Mouse (Mus musculus): ENCODE measurements at regions not wholly inside any gene's neighbourhood (a gene's known extent, or its start where the extent isn't known, plus 50 kb on each side); places are given as distances from the start of the nearest gene placed in this dataset.

GRCm38 (mm10) chr16:66013608-66014007, 198.6 kb downstream of the Vgll3 start:
- H3K27me3 ChIP-seq (ENCODE audit: control insufficient read depth, insufficient read depth, low read length) = no peaks in the 10 kb centered on the region
- DNase-seq (ENCODE audit: low read depth in 3 of 3, low spot score in 3 of 3) = no peak
- H3K36me3 ChIP-seq (replicated peaks; ENCODE audit: control insufficient read depth, insufficient read depth, low read depth) = no peaks in the 10 kb centered on the region
- H3K9ac ChIP-seq (replicated peaks) = no peak overlapping the region
- no peak overlapping the region for H3K4me3 ChIP-seq (ENCODE audit: insufficient read depth in 1 of 2, low read depth in 2 of 2, low read length in 2 of 2)
- TF ChIP-seq CTCF (IDR thresholded peaks at IDR 0.05; ENCODE audit: low read depth) (peak; percentile 4; the same call in 1 of the 2 replicates), EP300 (IDR thresholded peaks at IDR 0.05; ENCODE audit: low read depth) (no peak)
- WGBS (ENCODE audit: insufficient replicate concordance) = 8% methylated on average over 2 of the region's 2 CpGs
- H3K9me3 ChIP-seq (ENCODE audit: control insufficient read depth, low read length) = no peaks in the 10 kb centered on the region
- H3K4me1 ChIP-seq (replicated peaks; ENCODE audit: control insufficient read depth in 2 of 2, insufficient read depth in 2 of 2, low read length in 1 of 2) = no peaks in the 10 kb centered on the region
- ATAC-seq (ENCODE audit: insufficient read depth) = no peak
- H3K4me2 ChIP-seq (ENCODE audit: low read depth) = no peak overlapping the region
- no peak overlapping the region for H3K27ac ChIP-seq

- TF ChIP-seq EP300 (IDR thresholded peaks at IDR 0.05; ENCODE audit: low read depth) (no peak), CTCF (IDR thresholded peaks at IDR 0.05; ENCODE audit: low read depth) (no peak)
- Histone ChIP-seq H3K4me2 (ENCODE audit: low read depth) (no peak overlapping the region), H3K9me3 (ENCODE audit: control insufficient read depth, low read length) (no peaks in the 10 kb centered on the region), H3K27me3 (ENCODE audit: control insufficient read depth, insufficient read depth, low read length) (no peaks in the 10 kb centered on the region), H3K4me1 (replicated peaks; ENCODE audit: control insufficient read depth in 2 of 2, insufficient read depth in 2 of 2, low read length in 1 of 2) (no peaks in the 10 kb centered on the region), H3K9ac (replicated peaks) (no peak overlapping the region), H3K27ac (no peak overlapping the region), H3K36me3 (replicated peaks; ENCODE audit: control insufficient read depth, insufficient read depth, low read depth) (no peaks in the 10 kb centered on the region), H3K4me3 (ENCODE audit: insufficient read depth in 1 of 2, low read depth in 2 of 2, low read length in 2 of 2) (no peak overlapping the region)
- no peak for DNase-seq (ENCODE audit: low read depth in 3 of 3, low spot score in 3 of 3)
- no peak for ATAC-seq (ENCODE audit: insufficient read depth)
- 33% methylated on average over 5 of the region's 5 CpGs for WGBS (ENCODE audit: insufficient replicate concordance)
Measured at GRCm38 (mm10) chr16:66014861-66015602, 200.0 kb downstream of the Vgll3 start.

- ATAC-seq (ENCODE audit: insufficient read depth) = no peak
- no peak for DNase-seq (ENCODE audit: low read depth in 3 of 3, low spot score in 3 of 3)
- 60% methylated on average over 2 of the region's 2 CpGs for WGBS (ENCODE audit: insufficient replicate concordance)
Measured at GRCm38 (mm10) chr16:66017040-66017439, 202.0 kb downstream of the Vgll3 start.

GRCm38 (mm10) chr16:66023397-66023796, 208.3 kb downstream of the Vgll3 start:
- ATAC-seq (ENCODE audit: insufficient read depth) = no peak

More at GRCm38 (mm10) chr16:66017040-66017439, 202.0 kb downstream of the Vgll3 start:
- Histone ChIP-seq H3K4me2 (ENCODE audit: low read depth) (no peak overlapping the region), H3K27ac (no peak overlapping the region), H3K27me3 (ENCODE audit: control insufficient read depth, insufficient read depth, low read length) (no peaks in the 10 kb centered on the region), H3K36me3 (replicated peaks; ENCODE audit: control insufficient read depth, insufficient read depth, low read depth) (no peaks in the 10 kb centered on the region), H3K9ac (replicated peaks) (no peak overlapping the region), H3K4me3 (ENCODE audit: insufficient read depth in 1 of 2, low read depth in 2 of 2, low read length in 2 of 2) (no peak overlapping the region), H3K4me1 (replicated peaks; ENCODE audit: control insufficient read depth in 2 of 2, insufficient read depth in 2 of 2, low read length in 1 of 2) (no peaks in the 10 kb centered on the region), H3K9me3 (ENCODE audit: control insufficient read depth, low read length) (no peaks in the 10 kb centered on the region)
- TF ChIP-seq EP300 (IDR thresholded peaks at IDR 0.05; ENCODE audit: low read depth) = no peak
- TF ChIP-seq CTCF (IDR thresholded peaks at IDR 0.05; ENCODE audit: low read depth) = no peak

More at GRCm38 (mm10) chr16:66023397-66023796, 208.3 kb downstream of the Vgll3 start:
- Histone ChIP-seq H3K4me2 (ENCODE audit: low read depth) (no peak overlapping the region), H3K9ac (replicated peaks) (no peak overlapping the region), H3K36me3 (replicated peaks; ENCODE audit: control insufficient read depth, insufficient read depth, low read depth) (no peaks in the 10 kb centered on the region), H3K4me1 (replicated peaks; ENCODE audit: control insufficient read depth in 2 of 2, insufficient read depth in 2 of 2, low read length in 1 of 2) (no peaks in the 10 kb centered on the region), H3K4me3 (ENCODE audit: insufficient read depth in 1 of 2, low read depth in 2 of 2, low read length in 2 of 2) (no peak overlapping the region), H3K9me3 (ENCODE audit: control insufficient read depth, low read length) (no peaks in the 10 kb centered on the region), H3K27me3 (ENCODE audit: control insufficient read depth, insufficient read depth, low read length) (no peaks in the 10 kb centered on the region), H3K27ac (no peak overlapping the region)
- DNase-seq (ENCODE audit: low read depth in 3 of 3, low spot score in 3 of 3) = no peak
- 36% methylated on average over 2 of the region's 2 CpGs for WGBS (ENCODE audit: insufficient replicate concordance)
- TF ChIP-seq EP300 (IDR thresholded peaks at IDR 0.05; ENCODE audit: low read depth) (no peak), CTCF (IDR thresholded peaks at IDR 0.05; ENCODE audit: low read depth) (no peak)

All from liver, embryonic 14.5 days (tissue).